Mouse (Mus musculus) heart, embryonic 15.5 days (tissue): Measurements from ENCODE around the gene Elf1. TPM values are rescaled to one million over a fixed set of nuclear protein-coding genes. Genes with fewer than 3 reads are reported as not detected.
A peak's percentile ranks its signal among the peaks of the same experiment; 100 is the strongest.
"Not testable (repeated sequence)": the region's sequence is repeated elsewhere in the genome, so short reads cannot be mapped to it uniquely, and the experiment has no call there.

Experiments
- ATAC-seq: fragments of 200-750 bp; cut with Nextera tagmentation; replicated peaks from 2 replicates; pipeline ENCODE4 v1.8.0; 2017; ENCODE audit warnings: low read depth, moderate TSS enrichment; ENCODE audit not compliant: insufficient number of reproducible peaks, insufficient read depth, low FRiP score
- H3K27ac ChIP-seq: fragments of 300-500 bp; sonication (generic); 2 replicates; pipeline ENCODE4 v1.5.1; 2015; ENCODE audit warnings: mild to moderate bottlenecking, inconsistent platforms
- H3K27me3 ChIP-seq: fragments of 300-500 bp; sonication (generic); 2 replicates; pipeline ENCODE4 v1.6.1; 2015; ENCODE audit warnings: inconsistent platforms
- H3K36me3 ChIP-seq: fragments of 300-500 bp; sonication (generic); 2 replicates; pipeline ENCODE4 v1.6.1; 2015; ENCODE audit warnings: mild to moderate bottlenecking, inconsistent platforms
- H3K4me1 ChIP-seq: fragments of 300-500 bp; sonication (generic); replicated peaks from 2 replicates; pipeline ENCODE4 v1.6.1; 2015; ENCODE audit warnings: inconsistent platforms
- H3K4me2 ChIP-seq: fragments of 300-500 bp; sonication (generic); 2 replicates; pipeline ENCODE4 v1.6.1; 2015; ENCODE audit warnings: inconsistent platforms, mild to moderate bottlenecking, moderate library complexity
- H3K4me3 ChIP-seq: fragments of 300-500 bp; sonication (generic); 2 replicates; pipeline ENCODE4 v1.5.1; 2015; ENCODE audit warnings: mild to moderate bottlenecking, inconsistent platforms
- H3K9ac ChIP-seq: fragments of 300-500 bp; sonication (generic); 2 replicates; pipeline ENCODE4 v1.6.1; 2015; ENCODE audit warnings: mild to moderate bottlenecking, inconsistent platforms
- H3K9me3 ChIP-seq: fragments of 300-500 bp; sonication (generic); replicated peaks from 2 replicates; pipeline ENCODE4 v1.6.1; 2016; ENCODE audit warnings: inconsistent platforms
- WGBS: fragments of 180-500 bp; shearing (Covaris S2); methylation state at CpG from one replicate; pipeline ENCODE4 v1.1.7; 2015; ENCODE audit warnings: mixed read lengths; 5-methylcytosine and 5-hydroxymethylcytosine counted together
- polyA plus RNA-seq: library from polyadenylated mRNA; unstranded; fragments of >200 nt; fragmentation: Nextera tagmentation; extraction: Ambion mirVana; gene quantifications from 2 replicates; pipeline ENCODE4 v1.2.1, GENCODE M21; 2015

Gene Elf1
- polyA plus RNA-seq, 1 experiment from 2014 or later: 7.8 TPM

DNA sequence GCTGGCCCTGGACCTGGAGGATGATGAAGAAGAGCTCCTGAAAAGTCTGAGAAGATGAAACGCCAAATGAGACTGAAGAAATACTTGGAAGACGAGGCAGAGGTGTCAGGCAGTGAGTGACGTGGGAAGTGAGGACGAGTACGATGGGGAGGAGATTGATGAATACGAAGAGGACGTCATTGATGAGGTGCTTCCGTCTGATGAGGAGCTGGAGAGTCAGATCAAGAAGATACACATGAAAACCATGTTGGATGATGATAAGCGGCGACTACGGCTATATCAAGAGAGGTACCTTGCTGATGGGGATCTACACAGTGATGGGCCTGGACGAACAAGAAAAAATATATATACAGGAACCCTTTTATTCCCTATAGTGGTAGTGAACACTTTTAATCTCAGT lies 45.1 kb downstream of the Elf1 start:
- not testable (repeated sequence) for ATAC-seq, H3K9ac ChIP-seq, H3K4me3 ChIP-seq, H3K9me3 ChIP-seq, H3K27me3 ChIP-seq, H3K36me3 ChIP-seq, H3K27ac ChIP-seq, H3K4me2 ChIP-seq
- WGBS: 87% methylated on average over 12 of the region's 12 CpGs
- H3K4me1 ChIP-seq: peaks cover 27% of the 10 kb centered on the region

DNA sequence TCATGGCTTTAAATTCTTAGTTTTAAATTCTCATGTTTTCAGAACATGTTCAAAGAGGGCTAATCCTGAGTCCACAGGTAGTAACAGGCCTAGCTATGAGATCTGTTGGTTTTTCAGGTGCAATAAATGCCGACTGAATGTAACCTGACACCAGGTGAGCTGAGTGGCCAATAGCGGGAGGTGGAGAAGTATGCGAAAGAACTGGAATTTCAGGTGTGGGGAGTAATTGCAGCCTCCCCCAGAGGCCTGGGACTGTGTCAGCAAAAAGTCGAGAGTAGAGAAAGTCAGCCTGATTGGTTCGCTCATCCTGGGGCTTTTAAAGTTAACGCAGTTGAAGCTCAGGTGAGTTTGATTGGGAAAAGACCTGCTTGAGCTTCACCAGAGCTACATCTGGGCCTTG lies 46.7 kb downstream of the Elf1 start:
- H3K9me3 ChIP-seq: no peaks in the 10 kb centered on the region
- H3K36me3 ChIP-seq: no peaks in the 10 kb centered on the region
- H3K27me3 ChIP-seq: no peaks in the 10 kb centered on the region
- H3K4me2 ChIP-seq: no peak overlapping the region
- no peak overlapping the region for H3K4me3 ChIP-seq
- H3K4me1 ChIP-seq: peaks cover 12% of the 10 kb centered on the region
- H3K27ac ChIP-seq: no peak overlapping the region
- no peak for ATAC-seq
- WGBS: 64% methylated on average over 6 of the region's 6 CpGs
- no peak overlapping the region for H3K9ac ChIP-seq

DNA sequence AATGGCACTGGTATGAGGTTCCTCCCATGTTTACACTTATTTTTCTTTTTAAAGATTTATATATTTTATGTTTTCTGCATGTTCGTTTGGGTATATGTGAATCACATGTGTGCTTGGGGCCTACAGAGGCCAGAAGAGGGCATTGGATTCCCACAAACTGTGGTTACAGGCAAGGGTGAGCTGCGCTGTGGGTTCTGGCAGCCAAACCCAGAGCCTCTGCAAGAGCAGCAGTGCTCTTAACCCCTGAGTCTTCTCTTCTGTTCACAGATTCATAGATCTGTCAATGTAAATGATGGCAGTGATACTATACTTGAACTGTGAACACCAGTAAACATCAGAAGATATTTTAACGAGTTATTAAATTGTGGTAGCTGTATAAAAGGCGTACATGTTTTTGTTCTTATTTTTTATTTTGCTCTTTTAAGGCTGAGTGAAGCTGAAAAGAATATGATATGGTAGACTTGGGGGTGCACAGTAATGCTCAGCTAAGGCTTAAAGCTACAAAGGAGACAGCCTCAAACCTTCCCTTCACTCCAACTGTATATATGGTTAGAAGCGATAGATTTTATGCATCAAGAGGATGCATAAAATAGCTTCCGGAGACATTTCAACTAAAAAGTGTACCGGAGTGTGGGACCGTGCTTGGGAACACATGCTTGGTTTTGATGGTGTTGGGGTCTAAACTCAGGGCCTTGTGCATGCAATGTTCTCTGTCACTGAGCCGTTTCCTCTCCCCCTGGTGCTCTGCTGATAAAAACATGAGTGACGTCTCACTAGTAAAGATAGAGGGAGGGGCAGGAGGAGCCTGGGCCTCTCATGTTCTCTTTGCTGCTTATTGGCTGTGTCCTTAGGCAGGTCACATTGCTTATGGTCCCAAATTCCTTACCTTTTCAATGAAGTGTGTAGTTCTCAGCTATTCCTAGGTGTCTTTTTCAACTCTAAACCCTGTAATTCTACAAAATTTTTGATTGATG lies 48.9 kb downstream of the Elf1 start:
- 72% methylated on average over 10 of the region's 10 CpGs for WGBS
- H3K4me1 ChIP-seq: peaks cover 17% of the 10 kb centered on the region
- H3K4me3 ChIP-seq: no peak overlapping the region
- no peaks in the 10 kb centered on the region for H3K27me3 ChIP-seq
- no peak overlapping the region for H3K4me2 ChIP-seq
- no peaks in the 10 kb centered on the region for H3K9me3 ChIP-seq
- no peak overlapping the region for H3K27ac ChIP-seq
- no peak for ATAC-seq
- no peak overlapping the region for H3K9ac ChIP-seq
- H3K36me3 ChIP-seq: no peaks in the 10 kb centered on the region

DNA sequence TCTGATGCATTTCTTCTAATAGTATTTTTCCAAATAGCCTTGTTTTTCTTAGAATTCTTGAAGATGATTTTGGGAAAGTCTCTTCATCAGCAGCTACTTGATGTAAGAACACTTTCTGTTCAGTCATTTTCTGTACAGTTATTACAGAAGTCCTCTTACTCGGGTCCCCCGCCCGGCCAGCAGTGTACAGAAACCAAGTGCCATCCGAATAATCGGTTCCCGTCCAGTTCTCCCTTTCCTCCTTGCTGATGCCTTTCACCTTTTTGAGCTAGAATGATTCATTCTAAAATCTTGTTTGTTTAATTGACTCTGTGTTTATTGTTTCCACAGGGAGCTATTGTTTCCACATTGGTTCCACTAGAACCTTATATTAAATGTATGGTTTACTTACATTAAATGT lies 49.8 kb downstream of the Elf1 start:
- H3K4me1 ChIP-seq: peaks cover 23% of the 10 kb centered on the region
- H3K4me2 ChIP-seq: no peak overlapping the region
- H3K27me3 ChIP-seq: no peaks in the 10 kb centered on the region
- ATAC-seq: no peak
- H3K4me3 ChIP-seq: no peak overlapping the region
- H3K36me3 ChIP-seq: no peaks in the 10 kb centered on the region
- no peaks in the 10 kb centered on the region for H3K9me3 ChIP-seq
- no peak overlapping the region for H3K9ac ChIP-seq
- H3K27ac ChIP-seq: no peak overlapping the region
- 83% methylated on average over 6 of the region's 6 CpGs for WGBS

DNA sequence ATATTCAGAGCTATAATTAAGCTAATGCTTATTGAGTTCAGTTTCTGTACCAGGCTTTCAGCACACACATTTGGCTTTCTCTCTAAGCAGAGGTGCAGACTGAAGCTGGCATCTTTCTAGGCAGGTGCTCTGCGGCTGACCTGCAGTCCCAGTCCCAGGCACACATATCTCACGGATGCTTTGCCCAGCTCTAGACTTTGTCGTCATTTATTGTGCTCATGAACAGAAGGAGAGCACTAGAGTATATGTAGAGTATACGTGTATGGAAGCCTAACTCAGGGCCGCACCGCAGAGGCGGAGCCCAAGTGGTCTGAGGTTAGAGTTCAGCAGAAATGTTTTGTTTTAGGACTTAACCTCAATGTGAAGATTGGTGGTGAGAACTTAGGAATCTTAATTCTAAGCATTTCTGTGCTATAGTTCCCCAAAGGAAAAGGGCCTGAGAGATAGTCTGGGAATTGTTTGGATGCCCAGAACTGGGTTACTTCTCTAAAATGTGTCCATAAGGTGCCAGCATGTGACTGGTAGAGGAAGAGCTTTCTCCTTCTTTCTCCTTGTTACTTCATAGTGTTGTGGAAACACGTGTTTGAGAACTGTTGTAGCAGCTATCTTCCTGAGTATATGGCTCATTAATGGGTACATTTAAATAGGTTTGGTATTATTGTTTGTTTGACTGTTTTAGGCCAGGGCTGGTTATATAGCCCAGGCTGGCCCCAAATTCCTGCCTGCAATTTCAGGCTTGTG lies 51.2 kb downstream of the Elf1 start:
- peaks cover 28% of the 10 kb centered on the region for H3K4me1 ChIP-seq
- no peaks in the 10 kb centered on the region for H3K9me3 ChIP-seq
- no peak overlapping the region for H3K4me2 ChIP-seq
- no peak overlapping the region for H3K4me3 ChIP-seq
- no peak overlapping the region for H3K9ac ChIP-seq
- H3K36me3 ChIP-seq: no peaks in the 10 kb centered on the region
- H3K27me3 ChIP-seq: no peaks in the 10 kb centered on the region
- no peak overlapping the region for H3K27ac ChIP-seq
- no peak for ATAC-seq
- WGBS: 84% methylated on average over 8 of the region's 8 CpGs

DNA sequence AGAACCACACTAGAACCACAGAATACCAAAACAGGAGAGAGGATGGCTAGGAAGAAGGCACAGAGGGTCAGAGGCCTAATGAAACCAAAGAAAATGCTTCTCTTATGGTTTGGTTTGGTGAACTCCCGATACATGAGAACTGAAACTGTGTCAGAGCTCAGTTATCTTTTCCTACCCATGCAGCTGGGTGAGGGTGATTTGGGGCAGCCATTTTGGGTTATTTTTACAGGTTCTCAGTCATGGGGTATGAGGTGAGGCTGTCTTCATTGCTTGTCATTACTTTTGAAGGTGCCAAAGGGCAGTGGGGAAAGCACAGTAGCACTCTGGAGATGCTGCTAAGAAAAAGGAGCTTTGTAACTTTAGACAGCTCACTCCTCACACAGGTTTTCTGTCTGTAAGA lies 52.4 kb downstream of the Elf1 start:
- H3K27me3 ChIP-seq: no peaks in the 10 kb centered on the region
- peaks cover 33% of the 10 kb centered on the region for H3K4me1 ChIP-seq
- H3K9ac ChIP-seq: no peak overlapping the region
- peak overlapping the region; percentile 36; the same call in 1 of the 2 replicates for H3K27ac ChIP-seq
- no peak overlapping the region for H3K4me2 ChIP-seq
- no peak for ATAC-seq
- WGBS: 78% methylated on average over 1 of the region's 1 CpGs
- H3K4me3 ChIP-seq: no peak overlapping the region
- H3K9me3 ChIP-seq: no peaks in the 10 kb centered on the region
- no peaks in the 10 kb centered on the region for H3K36me3 ChIP-seq

DNA sequence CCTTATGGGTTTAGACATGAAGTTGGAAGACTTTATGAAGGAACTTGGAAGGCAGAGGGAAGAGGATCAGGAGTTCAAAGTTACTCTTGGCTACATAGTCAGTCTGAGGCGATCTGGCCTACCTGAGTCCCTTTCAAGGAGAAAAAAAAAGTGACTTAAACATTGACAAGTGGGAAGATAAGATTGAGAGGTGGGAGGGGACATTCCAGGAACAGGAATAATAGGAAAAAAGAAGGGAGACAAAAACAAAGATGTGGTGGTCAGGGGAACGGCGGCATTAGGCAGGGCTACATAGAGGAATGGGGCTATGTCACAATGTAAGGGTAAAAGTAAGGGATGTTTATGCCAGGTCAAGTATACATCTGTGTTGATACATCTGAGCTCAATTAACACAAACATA lies 53.2 kb downstream of the Elf1 start:
- Histone ChIP-seq H3K27me3 (no peaks in the 10 kb centered on the region), H3K4me1 (peaks cover 33% of the 10 kb centered on the region), H3K36me3 (no peaks in the 10 kb centered on the region), H3K9ac (no peak overlapping the region), H3K4me3 (no peak overlapping the region), H3K27ac (peak overlapping the region; percentile 36; the same call in 1 of the 2 replicates), H3K9me3 (no peaks in the 10 kb centered on the region), H3K4me2 (no peak overlapping the region)
- ATAC-seq: no peak
- 63% methylated on average over 3 of the region's 3 CpGs for WGBS

DNA sequence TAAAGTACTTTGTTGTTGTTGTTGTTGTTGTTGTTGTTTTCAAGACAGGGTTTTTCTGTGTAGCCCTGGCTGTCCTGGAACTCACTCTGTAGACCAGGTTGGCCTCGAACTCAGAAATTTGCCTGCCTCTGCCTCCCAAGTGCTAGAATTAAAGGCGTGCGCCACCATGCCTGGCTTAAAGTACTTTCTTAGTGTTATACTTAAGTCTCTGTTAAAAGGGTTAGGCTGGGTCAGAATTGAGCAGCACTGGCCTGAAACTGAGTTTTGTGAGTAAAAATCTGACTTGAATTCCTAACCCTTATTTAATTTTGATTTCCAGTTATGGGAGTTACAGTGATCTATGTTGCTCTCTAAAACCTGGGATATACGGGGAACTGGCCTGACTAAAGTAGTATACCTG lies 53.7 kb downstream of the Elf1 start:
- H3K9me3 ChIP-seq, H3K9ac ChIP-seq, H3K4me2 ChIP-seq, H3K4me3 ChIP-seq, H3K36me3 ChIP-seq, H3K27me3 ChIP-seq, H3K27ac ChIP-seq, ATAC-seq: not testable (repeated sequence)
- 81% methylated on average over 4 of the region's 4 CpGs for WGBS
- peaks cover 33% of the 10 kb centered on the region for H3K4me1 ChIP-seq

DNA sequence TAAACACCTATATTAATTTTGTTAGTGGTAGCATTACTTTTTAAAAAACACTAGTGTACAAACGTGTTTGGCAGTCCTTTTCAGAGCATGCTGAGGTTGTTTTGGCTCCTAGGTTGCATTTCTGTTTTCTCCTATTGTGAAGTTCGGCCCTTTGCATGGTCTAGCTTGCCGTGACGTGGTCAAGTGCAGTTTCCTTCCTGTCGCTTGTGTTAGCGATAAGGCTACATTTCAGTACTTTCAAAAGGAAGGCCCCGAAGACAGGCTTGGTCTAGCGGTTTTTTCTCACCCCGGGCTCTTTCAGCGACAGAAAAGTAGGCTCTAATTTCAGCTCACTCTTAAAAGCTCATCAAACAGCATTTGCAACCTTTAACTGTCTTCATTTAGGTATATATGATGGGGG lies 54.3 kb downstream of the Elf1 start:
- WGBS: 34% methylated on average over 10 of the region's 10 CpGs
- Histone ChIP-seq H3K36me3 (no peaks in the 10 kb centered on the region), H3K9ac (no peak overlapping the region), H3K27ac (peak overlapping the region; percentile 79), H3K9me3 (no peaks in the 10 kb centered on the region), H3K4me2 (peak overlapping the region; percentile 47), H3K4me1 (peaks cover 28% of the 10 kb centered on the region), H3K4me3 (peak overlapping the region; percentile 27), H3K27me3 (no peaks in the 10 kb centered on the region)
- no peak; the same call in 1 of the 2 replicates for ATAC-seq

DNA sequence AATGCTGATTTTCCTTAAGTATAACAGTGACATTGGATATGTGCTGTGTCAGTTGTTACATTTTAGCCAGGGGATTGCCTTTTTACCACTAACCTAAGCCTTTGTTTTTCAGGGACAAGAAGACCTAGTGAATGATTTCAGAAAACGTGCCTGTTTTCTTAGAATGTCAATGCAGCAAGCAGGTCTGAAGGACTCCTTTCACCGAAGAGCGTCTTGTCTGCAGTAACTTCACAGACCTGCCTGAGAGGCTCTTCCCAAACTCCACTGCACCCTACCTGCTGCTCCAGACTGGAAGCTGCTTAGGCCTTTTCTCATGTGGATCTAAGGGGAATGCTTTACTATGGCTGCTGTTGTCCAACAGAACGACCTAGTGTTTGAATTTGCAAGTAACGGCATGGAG lies 55.0 kb downstream of the Elf1 start:
- Histone ChIP-seq H3K4me2 (peak overlapping the region; percentile 47), H3K27me3 (no peaks in the 10 kb centered on the region), H3K4me3 (peak overlapping the region; percentile 27; the same call in 1 of the 2 replicates), H3K27ac (peak overlapping the region; percentile 79), H3K36me3 (no peaks in the 10 kb centered on the region), H3K4me1 (peaks cover 27% of the 10 kb centered on the region), H3K9me3 (no peaks in the 10 kb centered on the region), H3K9ac (no peak overlapping the region)
- 67% methylated on average over 5 of the region's 5 CpGs for WGBS
- no peak for ATAC-seq

DNA sequence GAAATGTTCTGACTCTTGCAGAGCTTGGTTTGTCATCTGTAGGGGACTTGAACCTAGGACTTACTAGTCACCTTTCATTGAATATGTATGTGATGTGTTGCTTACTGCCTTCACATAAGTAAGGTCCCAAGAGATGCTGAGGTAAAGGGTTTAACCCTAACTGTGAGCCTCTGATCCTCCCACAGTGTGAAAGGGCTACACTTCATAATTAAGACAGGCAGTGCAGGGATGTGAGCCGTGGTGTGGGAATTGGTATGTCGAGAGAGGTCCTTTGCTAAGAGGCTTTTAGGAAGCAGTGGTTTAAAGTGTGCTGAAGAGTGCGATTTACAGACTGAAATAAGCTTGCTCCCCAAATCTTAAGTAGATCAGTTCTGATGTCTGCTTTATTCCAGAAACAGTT lies 55.8 kb downstream of the Elf1 start:
- Histone ChIP-seq H3K4me1 (peaks cover 27% of the 10 kb centered on the region), H3K27me3 (no peaks in the 10 kb centered on the region), H3K9me3 (no peaks in the 10 kb centered on the region), H3K36me3 (no peaks in the 10 kb centered on the region), H3K9ac (no peak overlapping the region), H3K4me2 (no peak overlapping the region), H3K4me3 (no peak overlapping the region), H3K27ac (no peak overlapping the region)
- ATAC-seq: no peak
- WGBS: 49% methylated on average over 3 of the region's 3 CpGs
